ENCODE assay signal across 16 mouse cellular contexts in the genomic region with DNA sequence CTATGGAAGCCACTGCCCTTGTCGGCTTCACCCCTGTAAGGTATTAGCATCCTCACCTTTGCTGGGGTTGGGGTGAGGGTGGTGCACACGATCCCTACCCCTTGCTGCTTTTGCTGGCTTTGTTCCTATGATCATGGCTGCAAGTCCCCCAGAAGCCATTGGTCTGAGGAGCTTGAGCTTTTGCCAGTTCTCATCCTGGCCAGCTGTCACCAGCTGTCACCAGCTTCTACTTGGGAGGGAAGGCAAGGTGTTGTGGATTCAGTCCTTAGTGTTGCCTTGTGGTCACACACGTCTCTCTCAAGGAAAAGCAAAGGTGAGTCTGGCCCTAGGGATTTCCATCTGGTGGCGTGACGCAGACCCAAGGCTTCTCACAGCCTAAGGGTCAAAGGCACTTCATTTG. TPM values are rescaled to one million over a fixed set of nuclear protein-coding genes. Genes with fewer than 3 reads are reported as not detected.
DNase-seq lines count a peak whose midpoint lies in the region; ATAC-seq lines count a peak whose summit lies in the region.
"Had no signal": no experiment of that assay in that cellular context is flagged by ENCODE, and none has a peak within 500 bp of the region (broad histone marks: within the 10 kb centered on the region; RNA-seq: fewer than 3 reads in every experiment).

No protein-coding gene starts in this region.

- 82% methylated on average over 5 of the region's 5 CpGs for WGBS in heart, embryonic 12.5 days
- WGBS in liver, embryonic 13.5 days (ENCODE audit: insufficient replicate concordance): 88% methylated on average over 5 of the region's 5 CpGs
- WGBS in liver, embryonic 11.5 days: 83% methylated on average over 5 of the region's 5 CpGs
- 85% methylated on average over 5 of the region's 5 CpGs for WGBS in embryonic facial prominence, embryonic 10.5 days
- WGBS in embryonic facial prominence, embryonic 15.5 days: 72% methylated on average over 5 of the region's 5 CpGs

- ATAC-seq in heart, embryonic 12.5 days (ENCODE audit: insufficient number of reproducible peaks, low FRiP score): no peak
- no peak for ATAC-seq in liver, embryonic 13.5 days (ENCODE audit: low read depth)
- no peak for ATAC-seq in liver, embryonic 11.5 days (replicated peaks; ENCODE audit: low FRiP score)
- no peak for ATAC-seq in embryonic facial prominence, embryonic 15.5 days (ENCODE audit: insufficient number of reproducible peaks, low FRiP score, low TSS enrichment, low read depth)
- ATAC-seq: midbrain, embryonic 13.5 days; Patski had no signal

- H3K4me3 ChIP-seq in heart, embryonic 12.5 days: no peak overlapping the region
- no peak overlapping the region for H3K4me3 ChIP-seq in liver, embryonic 13.5 days (replicated peaks)
- no peak overlapping the region for H3K4me3 ChIP-seq in liver, embryonic 11.5 days (ENCODE audit: low read depth, low read length)
- no peak overlapping the region for H3K4me3 ChIP-seq in embryonic facial prominence, embryonic 10.5 days
- no peak overlapping the region for H3K4me3 ChIP-seq in embryonic facial prominence, embryonic 15.5 days (replicated peaks)
- H3K4me3 ChIP-seq: erythroblast, embryonic 14.5 days; midbrain, embryonic 13.5 days had no signal

- no peak overlapping the region for H3K4me2 ChIP-seq in heart, embryonic 12.5 days
- H3K4me2 ChIP-seq in liver, embryonic 13.5 days: no peak overlapping the region
- no peak overlapping the region for H3K4me2 ChIP-seq in liver, embryonic 11.5 days
- H3K4me2 ChIP-seq in embryonic facial prominence, embryonic 15.5 days (replicated peaks): no peak overlapping the region
- H3K4me2 ChIP-seq: midbrain, embryonic 13.5 days had no signal

- H3K9me3 ChIP-seq in heart, embryonic 12.5 days (replicated peaks): no peaks in the 10 kb centered on the region
- no peaks in the 10 kb centered on the region for H3K9me3 ChIP-seq in liver, embryonic 13.5 days (replicated peaks)
- H3K9me3 ChIP-seq in liver, embryonic 11.5 days (ENCODE audit: control insufficient read depth, low read length): no peaks in the 10 kb centered on the region
- H3K9me3 ChIP-seq in embryonic facial prominence, embryonic 10.5 days: no peaks in the 10 kb centered on the region
- H3K9me3 ChIP-seq in embryonic facial prominence, embryonic 15.5 days (replicated peaks): no peaks in the 10 kb centered on the region
- H3K9me3 ChIP-seq: midbrain, embryonic 13.5 days had no signal

- no peak overlapping the region for H3K27ac ChIP-seq in heart, embryonic 12.5 days (ENCODE audit: poor library complexity, severe bottlenecking)
- H3K27ac ChIP-seq in liver, embryonic 13.5 days: peak overlapping the region; percentile 15; the same call in 1 of the 2 replicates
- no peak overlapping the region for H3K27ac ChIP-seq in liver, embryonic 11.5 days (ENCODE audit: low read depth, low read length)
- H3K27ac ChIP-seq in embryonic facial prominence, embryonic 10.5 days (replicated peaks): 0 out of 2 replicates have a peak overlapping the region, but pooled peaks have one; percentile 12
- peak overlapping the region; percentile 79 for H3K27ac ChIP-seq in embryonic facial prominence, embryonic 15.5 days (replicated peaks)
- H3K27ac ChIP-seq: gastrocnemius, adult 2 months; liver, embryonic 14.5 days; midbrain, embryonic 13.5 days had no signal

- peaks cover 34% of the 10 kb centered on the region for H3K36me3 ChIP-seq in heart, embryonic 12.5 days
- H3K36me3 ChIP-seq in liver, embryonic 13.5 days: peaks cover 64% of the 10 kb centered on the region
- peaks cover 20% of the 10 kb centered on the region for H3K36me3 ChIP-seq in liver, embryonic 11.5 days (ENCODE audit: control insufficient read depth, insufficient read depth, low read length)
- peaks cover 77% of the 10 kb centered on the region for H3K36me3 ChIP-seq in embryonic facial prominence, embryonic 10.5 days (replicated peaks)
- H3K36me3 ChIP-seq in embryonic facial prominence, embryonic 15.5 days: peaks cover 15% of the 10 kb centered on the region

- peaks cover 58% of the 10 kb centered on the region for H3K4me1 ChIP-seq in heart, embryonic 12.5 days (replicated peaks)
- peaks cover 59% of the 10 kb centered on the region for H3K4me1 ChIP-seq in liver, embryonic 13.5 days (replicated peaks)
- H3K4me1 ChIP-seq in liver, embryonic 11.5 days (replicated peaks; ENCODE audit: control insufficient read depth, insufficient read depth, low read length): peaks cover 22% of the 10 kb centered on the region
- H3K4me1 ChIP-seq in embryonic facial prominence, embryonic 10.5 days: peaks cover 28% of the 10 kb centered on the region
- peaks cover 29% of the 10 kb centered on the region for H3K4me1 ChIP-seq in embryonic facial prominence, embryonic 15.5 days

- intact Hi-C loops in heart, postnatal 10 days (cut with DNase I): no loop called here

- H3K27me3 ChIP-seq in heart, embryonic 12.5 days (replicated peaks): no peaks in the 10 kb centered on the region
- no peaks in the 10 kb centered on the region for H3K27me3 ChIP-seq in liver, embryonic 13.5 days
- H3K27me3 ChIP-seq in liver, embryonic 11.5 days (replicated peaks; ENCODE audit: control insufficient read depth, insufficient read depth, low read length): no peaks in the 10 kb centered on the region
- no peaks in the 10 kb centered on the region for H3K27me3 ChIP-seq in embryonic facial prominence, embryonic 10.5 days (replicated peaks; ENCODE audit: low read depth, poor library complexity, severe bottlenecking)
- H3K27me3 ChIP-seq in embryonic facial prominence, embryonic 15.5 days: no peaks in the 10 kb centered on the region
- H3K27me3 ChIP-seq: midbrain, embryonic 13.5 days; Patski had no signal

- H3K9ac ChIP-seq in heart, embryonic 12.5 days: no peak overlapping the region
- no peak overlapping the region for H3K9ac ChIP-seq in liver, embryonic 13.5 days
- H3K9ac ChIP-seq in liver, embryonic 11.5 days (ENCODE audit: low read depth, low read length): no peak overlapping the region
- no peak overlapping the region for H3K9ac ChIP-seq in embryonic facial prominence, embryonic 15.5 days
- H3K9ac ChIP-seq: liver, embryonic 14.5 days; midbrain, embryonic 13.5 days had no signal

- DNase-seq in heart, postnatal 10 days: peak; percentile 68 to 71
- no peak for DNase-seq in liver, embryonic 13.5 days
- no peak for DNase-seq in liver, embryonic 11.5 days (ENCODE audit: low spot score)
- DNase-seq in embryonic facial prominence, embryonic 10.5 days (ENCODE audit: low spot score): no peak
- no peak for DNase-seq in yolk sac, embryonic 10.5 days (ENCODE audit: low spot score)
- DNase-seq in adrenal gland, postnatal 4 days (ENCODE audit: low spot score in 2 of 2): no peak
- DNase-seq: adrenal gland, adult 2 months; cerebellum, postnatal 36 days; gastrocnemius, adult 2 months had no signal

RNA-seq across cellular contexts. Expression of gene Rgs12, which starts 39.4 kb away (rescaled TPM):
- total RNA-seq in heart, postnatal 10 days (2021): 10 to 100 TPM; 32.5 to 36.5 TPM
- 34.2 and 35.6 TPM in 2 replicates for polyA plus RNA-seq in heart, embryonic 12.5 days (2016; fragmentation: Nextera tagmentation; extraction: Ambion mirVana)
- 21.7 and 28.8 TPM in 2 replicates for polyA plus RNA-seq in liver, embryonic 13.5 days (2015; fragmentation: Nextera tagmentation; extraction: Ambion mirVana)
- polyA plus RNA-seq in liver, embryonic 11.5 days (2014; fragmentation: Nextera tagmentation; extraction: Ambion mirVana): 38.8 and 39.3 TPM in 2 replicates
- polyA plus RNA-seq in embryonic facial prominence, embryonic 10.5 days (2016; fragmentation: Nextera tagmentation; extraction: Ambion mirVana): 52.7 and 54.5 TPM in 2 replicates
- 40.1 and 42.3 TPM in 2 replicates for polyA plus RNA-seq in embryonic facial prominence, embryonic 15.5 days (2015; fragmentation: Nextera tagmentation; extraction: Ambion mirVana)
- 10 to 100 TPM; 57.1 to 64.9 TPM for total RNA-seq in adrenal gland, postnatal 4 days (2021)

RNA-seq across cellular contexts. Expression of gene Hgfac, which starts 52.6 kb away (rescaled TPM):
- total RNA-seq in heart, postnatal 10 days (2021): 1 to 10 TPM; 1.1 TPM
- polyA plus RNA-seq in heart, embryonic 12.5 days (2016; fragmentation: Nextera tagmentation; extraction: Ambion mirVana): 0.42 and 1.5 TPM in 2 replicates
- 51.6 and 53.5 TPM in 2 replicates for polyA plus RNA-seq in liver, embryonic 13.5 days (2015; fragmentation: Nextera tagmentation; extraction: Ambion mirVana)
- 33.7 and 38.0 TPM in 2 replicates for polyA plus RNA-seq in liver, embryonic 11.5 days (2014; fragmentation: Nextera tagmentation; extraction: Ambion mirVana)
- polyA plus RNA-seq in embryonic facial prominence, embryonic 10.5 days (2016; fragmentation: Nextera tagmentation; extraction: Ambion mirVana): 0.08 and 0.82 TPM in 2 replicates
- 0.29 and 0.71 TPM in 2 replicates for polyA plus RNA-seq in embryonic facial prominence, embryonic 15.5 days (2015; fragmentation: Nextera tagmentation; extraction: Ambion mirVana)
- total RNA-seq in adrenal gland, postnatal 4 days (2021): 10 to 100 TPM in 1 of 2 experiments, 1 to 10 TPM in 1; 5.6 to 39.9 TPM
- total RNA-seq: CH12.LX had no signal

Comparison
In these comparisons a context has a peak if more than half of its experiments do, and no peak if none do; other contexts are left out.
1. H3K27ac ChIP-seq: peak in liver, embryonic 13.5 days (single experiment), embryonic facial prominence, embryonic 10.5 days (single experiment) and embryonic facial prominence, embryonic 15.5 days (single experiment); none in heart, embryonic 12.5 days (single experiment) and liver, embryonic 11.5 days (single experiment).
2. DNase-seq: peak in heart, postnatal 10 days (2 of 2); none in liver, embryonic 13.5 days (single experiment), liver, embryonic 11.5 days (single experiment), embryonic facial prominence, embryonic 10.5 days (single experiment), yolk sac, embryonic 10.5 days (single experiment) and adrenal gland, postnatal 4 days (0 of 2).
3. RNA of gene Hgfac, which starts 52.6 kb away (polyA plus RNA-seq): 51.6 to 53.5 TPM in liver, embryonic 13.5 days and 33.7 to 38.0 TPM in liver, embryonic 11.5 days; 0.42 to 1.5 TPM in heart, embryonic 12.5 days, 0.08 to 0.82 TPM in embryonic facial prominence, embryonic 10.5 days and 0.29 to 0.71 TPM in embryonic facial prominence, embryonic 15.5 days; every median in the first group is over 10 times any median in the second.